Mouse (Mus musculus) myocyte (in vitro differentiated cells): ENCODE measurements around the gene Siglecf. TPM values are rescaled to one million over a fixed set of nuclear protein-coding genes. Genes with fewer than 3 reads are reported as not detected.

Experiments
- H3K27me3 ChIP-seq: one replicate; pipeline ENCODE4 v1.6.1; 2011; ENCODE audit not compliant: control insufficient read depth, insufficient read depth, insufficient read length
- H3K36me3 ChIP-seq: one replicate; pipeline ENCODE4 v1.6.1; 2011; ENCODE audit not compliant: control insufficient read depth, insufficient read depth
- H3K4me2 ChIP-seq: one replicate; pipeline ENCODE4 v1.6.1; 2011; ENCODE audit warnings: low read depth, control low read depth
- H3K4me3 ChIP-seq: one replicate; pipeline ENCODE4 v1.5.1; 2011; ENCODE audit warnings: mild to moderate bottlenecking, control low read depth, moderate library complexity
- H3K79me2 ChIP-seq: one replicate; pipeline ENCODE4 v1.6.1; 2011; ENCODE audit not compliant: control insufficient read depth, insufficient read depth
- H3ac ChIP-seq: one replicate; pipeline ENCODE4 v1.6.1; 2011; ENCODE audit not compliant: control insufficient read depth, insufficient read length
- CEBPB ChIP-seq: IDR thresholded peaks from 2 replicates; pipeline ENCODE4 v1.6.1; 2011; ENCODE audit warnings: mild to moderate bottlenecking, moderate library complexity; ENCODE audit not compliant: poor library complexity, insufficient read depth, severe bottlenecking
- E2F4 ChIP-seq: IDR thresholded peaks from one replicate; pipeline ENCODE4 v1.6.1; 2011; ENCODE audit warnings: mild to moderate bottlenecking, control low read depth, moderate library complexity; ENCODE audit not compliant: insufficient read depth
- MAX ChIP-seq: IDR thresholded peaks from one replicate; pipeline ENCODE4 v1.6.1; 2011; ENCODE audit warnings: low read depth, mild to moderate bottlenecking, control low read depth
- MYOD1 ChIP-seq, 3 experiments: IDR thresholded peaks; one replicate each; pipeline ENCODE4 v1.6.1; 2011; ENCODE audit warnings: control low read depth in 2 of 3, low read depth in 2 of 3, mild to moderate bottlenecking in 2 of 3, moderate library complexity in 1 of 3; ENCODE audit not compliant: insufficient read length in 2 of 3, control insufficient read depth in 1 of 3
- MYOG ChIP-seq, 3 experiments: IDR thresholded peaks; one replicate each; pipeline ENCODE4 v1.6.1; 2011; ENCODE audit warnings: control low read depth in 2 of 3, low read depth in 2 of 3, mild to moderate bottlenecking in 2 of 3; ENCODE audit not compliant: insufficient read length in 2 of 3, control insufficient read depth in 1 of 3, insufficient read depth in 1 of 3
- POLR2A ChIP-seq: IDR thresholded peaks from one replicate; pipeline ENCODE4 v1.6.1; 2011; ENCODE audit warnings: low read depth, mild to moderate bottlenecking, control low read depth, moderate library complexity; ENCODE audit not compliant: insufficient read length
- POLR2AphosphoS2 ChIP-seq: IDR thresholded peaks from one replicate; pipeline ENCODE4 v1.6.1; 2011; ENCODE audit warnings: low read depth, control low read depth; ENCODE audit not compliant: insufficient read length
- REST ChIP-seq: IDR thresholded peaks from one replicate; pipeline ENCODE4 v1.6.1; 2011; ENCODE audit warnings: mild to moderate bottlenecking, control low read depth, moderate library complexity; ENCODE audit not compliant: insufficient read depth, insufficient read length
- SRF ChIP-seq: IDR thresholded peaks from one replicate; pipeline ENCODE4 v1.6.1; 2011; ENCODE audit warnings: low read depth; ENCODE audit not compliant: control insufficient read depth, insufficient read length
- TCF12 ChIP-seq: IDR thresholded peaks from one replicate; pipeline ENCODE4 v1.6.1; 2011; ENCODE audit warnings: mild to moderate bottlenecking, control low read depth; ENCODE audit not compliant: poor library complexity, insufficient read depth, severe bottlenecking
- TCF3 ChIP-seq: IDR thresholded peaks from one replicate; pipeline ENCODE4 v1.6.1; 2011; ENCODE audit warnings: low read depth, control low read depth; ENCODE audit not compliant: insufficient read length
- USF1 ChIP-seq: IDR thresholded peaks from one replicate; pipeline ENCODE4 v1.6.1; 2011; ENCODE audit warnings: low read depth, mild to moderate bottlenecking, control low read depth, moderate library complexity
- polyA plus RNA-seq: library from polyadenylated mRNA; unstranded; fragments of >200 nt; fragmentation: generic; extraction: Trizol; gene quantifications from one replicate; pipeline ENCODE4 v1.2.1, GENCODE M21; 2012; ENCODE audit warnings: missing spikeins

The Siglecf gene
- polyA plus RNA-seq, 1 experiment: not detected

DNA sequence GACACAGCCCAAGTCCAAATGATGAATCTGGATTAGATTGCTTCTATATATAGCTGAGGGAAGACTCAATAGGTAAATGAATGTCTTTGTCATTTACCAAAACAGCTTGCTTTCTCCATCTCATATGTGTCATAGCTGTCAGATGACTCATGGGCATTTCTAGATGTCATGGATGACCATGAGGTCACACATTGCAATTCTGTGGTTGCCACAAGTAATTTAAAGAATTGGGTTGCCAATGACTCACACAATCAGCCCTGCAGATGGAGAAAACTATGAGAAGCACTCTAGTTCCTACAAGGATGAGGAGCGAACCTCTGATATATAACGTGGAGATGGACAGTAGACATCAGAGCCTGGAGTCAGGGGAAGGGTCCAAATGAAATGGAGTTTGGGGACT lies 48.4 kb downstream of the Siglecf start:
- H3K36me3 ChIP-seq: no peaks in the 10 kb centered on the region
- no peaks in the 10 kb centered on the region for H3K27me3 ChIP-seq
- H3K4me3 ChIP-seq: no peak overlapping the region
- no peaks in the 10 kb centered on the region for H3K79me2 ChIP-seq
- TF ChIP-seq USF1 (no peak), CEBPB (peak; percentile 77; the same call in 1 of the 2 replicates)
- H3ac ChIP-seq: no peak overlapping the region
- peak overlapping the region; percentile 53 for H3K4me2 ChIP-seq

DNA sequence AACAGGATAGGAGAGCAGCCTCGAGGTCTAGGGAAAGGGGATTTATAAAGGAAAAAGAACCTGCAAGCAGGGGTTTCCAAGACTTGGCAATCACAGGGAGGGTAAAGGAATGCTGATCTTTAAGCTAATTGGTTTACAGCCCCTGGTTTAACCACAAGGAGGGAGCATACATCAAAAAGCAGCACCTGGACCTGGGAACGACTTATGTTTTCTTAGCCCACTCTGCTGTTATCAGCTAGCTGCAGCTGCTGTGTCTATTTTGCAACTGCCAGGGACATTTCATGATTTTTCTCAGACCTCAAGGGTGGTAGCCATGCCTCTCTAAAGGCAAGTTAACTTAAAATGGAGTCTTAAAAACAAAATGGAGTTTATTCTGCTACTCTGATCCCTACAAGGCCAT lies 51.6 kb downstream of the Siglecf start:
- H3K79me2 ChIP-seq: no peaks in the 10 kb centered on the region
- H3ac ChIP-seq: no peak overlapping the region
- no peak overlapping the region for H3K4me2 ChIP-seq
- TF ChIP-seq CEBPB (no peak), MYOD1 (IDR thresholded peaks at IDR 0.05; ENCODE audit: control insufficient read depth in 1 of 3, insufficient read length in 2 of 3, low read depth in 2 of 3) (no peak), TCF12 (no peak), POLR2A (no peak), TCF3 (no peak), REST (no peak), MYOG (IDR thresholded peaks at IDR 0.05; ENCODE audit: control insufficient read depth in 1 of 3, insufficient read depth in 1 of 3, insufficient read length in 2 of 3, low read depth in 2 of 3) (no peak), POLR2AphosphoS2 (no peak), E2F4 (no peak), SRF (no peak), MAX (no peak), USF1 (no peak)
- no peaks in the 10 kb centered on the region for H3K36me3 ChIP-seq
- no peak overlapping the region for H3K4me3 ChIP-seq
- no peaks in the 10 kb centered on the region for H3K27me3 ChIP-seq

DNA sequence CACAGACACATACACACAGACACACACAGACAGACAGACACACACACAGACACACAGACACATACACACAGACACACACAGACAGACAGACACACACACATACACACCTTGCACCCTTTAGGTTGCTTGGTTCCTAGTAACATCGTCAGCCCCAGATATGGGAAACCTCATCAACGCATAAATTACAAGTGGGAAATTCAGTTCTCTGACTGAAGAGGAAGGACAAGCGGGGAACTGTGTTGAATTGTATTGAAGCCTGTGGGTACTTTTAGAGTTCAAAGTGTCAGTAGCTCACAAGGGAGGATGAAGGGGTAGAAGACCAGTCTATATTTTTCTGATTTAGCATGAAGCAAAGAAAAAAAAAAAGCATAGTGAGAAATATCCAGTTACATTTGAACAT lies 56.4 kb downstream of the Siglecf start:
- Histone ChIP-seq H3K36me3 (no peaks in the 10 kb centered on the region), H3K4me3 (no peak overlapping the region), H3K27me3 (no peaks in the 10 kb centered on the region), H3K79me2 (no peaks in the 10 kb centered on the region), H3K4me2 (no peak overlapping the region), H3ac (no peak overlapping the region)
- no peak for TF ChIP-seq POLR2A
- no peak for TF ChIP-seq USF1
- TF ChIP-seq MYOG (IDR thresholded peaks at IDR 0.05; ENCODE audit: control insufficient read depth in 1 of 3, insufficient read depth in 1 of 3, insufficient read length in 2 of 3, low read depth in 2 of 3): no peak
- TF ChIP-seq POLR2AphosphoS2: no peak
- no peak for TF ChIP-seq E2F4
- TF ChIP-seq MAX: no peak
- TF ChIP-seq CEBPB: no peak
- no peak for TF ChIP-seq TCF12
- no peak for TF ChIP-seq MYOD1 (IDR thresholded peaks at IDR 0.05; ENCODE audit: control insufficient read depth in 1 of 3, insufficient read length in 2 of 3, low read depth in 2 of 3)
- TF ChIP-seq REST: no peak
- TF ChIP-seq SRF: no peak
- TF ChIP-seq TCF3: no peak

DNA sequence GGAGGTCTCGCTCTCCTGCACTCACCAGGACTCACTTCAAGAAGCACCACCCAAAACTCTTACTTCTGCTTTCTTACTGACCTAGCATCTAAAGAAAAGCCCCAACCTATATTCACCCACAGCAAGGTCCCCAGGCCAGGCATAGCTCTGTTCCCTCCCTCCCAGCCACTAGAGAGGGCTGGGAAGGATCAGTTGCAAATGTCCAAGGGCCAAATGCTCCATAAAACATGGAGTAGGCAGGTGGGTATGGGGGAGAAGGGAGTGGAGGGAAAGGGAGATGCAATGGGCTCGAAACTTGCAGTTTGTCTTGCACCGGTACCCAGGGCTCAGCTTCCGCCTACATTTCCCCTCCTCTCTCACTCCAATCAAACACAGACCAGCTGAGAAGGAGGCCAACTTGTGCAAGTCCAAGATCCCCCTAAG lies 57.0 kb downstream of the Siglecf start, which contains the start of gene Siglecg:
Gene Siglecg (plus strand): TSS at position 74 of the 423 bp plus-strand sequence.
- Histone ChIP-seq H3K4me2 (no peak within 1 kb of the TSS), H3K4me3 (no peak within 1 kb of the TSS), H3K27me3 (no peaks in the 10 kb centered on the region), H3ac (no peak within 1 kb of the TSS), H3K79me2 (no peaks in the 10 kb centered on the region), H3K36me3 (no peaks in the 10 kb centered on the region)
- TF ChIP-seq CEBPB (no peak), REST (no peak), TCF3 (no peak), MYOG (IDR thresholded peaks at IDR 0.05; ENCODE audit: control insufficient read depth in 1 of 3, insufficient read depth in 1 of 3, insufficient read length in 2 of 3, low read depth in 2 of 3) (no peak), POLR2AphosphoS2 (no peak), MAX (no peak), E2F4 (no peak)

DNA sequence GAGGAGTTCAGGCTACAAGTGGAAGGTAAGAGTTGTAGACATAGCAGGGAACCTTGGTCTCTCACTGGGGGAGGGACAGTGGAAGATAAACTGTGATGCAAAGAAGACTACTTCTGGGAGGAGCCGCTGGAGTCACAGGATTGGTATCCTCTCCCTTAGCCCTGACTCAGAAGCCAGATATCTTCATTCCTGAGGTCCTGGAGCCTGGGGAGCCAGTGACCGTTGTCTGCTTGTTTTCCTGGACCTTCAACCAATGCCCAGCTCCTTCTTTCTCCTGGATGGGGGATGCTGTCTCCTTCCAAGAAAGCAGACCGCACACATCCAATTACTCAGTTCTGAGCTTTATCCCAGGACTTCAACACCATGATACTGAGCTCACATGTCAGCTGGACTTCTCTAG lies 57.9 kb downstream of the Siglecf start:
- H3K79me2 ChIP-seq: no peaks in the 10 kb centered on the region
- H3K4me3 ChIP-seq: no peak overlapping the region
- H3K4me2 ChIP-seq: peak overlapping the region; percentile 38
- no peak for TF ChIP-seq SRF
- no peak for TF ChIP-seq E2F4
- no peak for TF ChIP-seq MAX
- TF ChIP-seq TCF12: no peak
- TF ChIP-seq MYOD1 (IDR thresholded peaks at IDR 0.05; ENCODE audit: control insufficient read depth in 1 of 3, insufficient read length in 2 of 3, low read depth in 2 of 3): no peak
- TF ChIP-seq MYOG (IDR thresholded peaks at IDR 0.05; ENCODE audit: control insufficient read depth in 1 of 3, insufficient read depth in 1 of 3, insufficient read length in 2 of 3, low read depth in 2 of 3): no peak
- no peak for TF ChIP-seq CEBPB
- no peak for TF ChIP-seq TCF3
- no peak for TF ChIP-seq POLR2AphosphoS2
- no peak for TF ChIP-seq POLR2A
- TF ChIP-seq USF1: no peak
- TF ChIP-seq REST: no peak
- no peaks in the 10 kb centered on the region for H3K27me3 ChIP-seq
- no peaks in the 10 kb centered on the region for H3K36me3 ChIP-seq
- H3ac ChIP-seq: no peak overlapping the region

Other genes with a start within 250 kb of the Siglecf start
- gene Zfp936, start 237.1 kb upstream of the Siglecf start, polyA plus RNA-seq: 0.35 TPM
- 2.7 TPM for gene Zfp715, start 38.0 kb upstream of the Siglecf start, polyA plus RNA-seq
- gene Siglecg, start 56.9 kb downstream of the Siglecf start, polyA plus RNA-seq: 1.0 TPM
- not detected for gene Lim2, start 76.3 kb downstream of the Siglecf start, polyA plus RNA-seq
- gene Nkg7, start 85.7 kb downstream of the Siglecf start, polyA plus RNA-seq: not detected
- gene Cldnd2, start 89.4 kb downstream of the Siglecf start, polyA plus RNA-seq: not detected
- 244 TPM for gene Etfb, start 92.7 kb downstream of the Siglecf start, polyA plus RNA-seq
- 0.12 TPM for gene Gm45233, start 92.8 kb downstream of the Siglecf start, polyA plus RNA-seq
- 0.73 TPM for gene Vsig10l, start 111.8 kb downstream of the Siglecf start, polyA plus RNA-seq
- gene Iglon5, start 138.7 kb downstream of the Siglecf start, polyA plus RNA-seq: 4.9 TPM
- gene 4931406B18Rik, start 154.6 kb downstream of the Siglecf start, polyA plus RNA-seq: not detected
- 0.02 TPM for gene Cd33, start 193.1 kb downstream of the Siglecf start, polyA plus RNA-seq
- 0.72 TPM for gene Zfp658, start 210.9 kb downstream of the Siglecf start, polyA plus RNA-seq
- gene Zfp719, start 228.3 kb downstream of the Siglecf start, polyA plus RNA-seq: 2.8 TPM